Mouse (Mus musculus) liver, embryonic 12.5 days (tissue): ENCODE data around the gene Zmat5. TPM values are rescaled to one million over a fixed set of nuclear protein-coding genes. Genes with fewer than 3 reads are reported as not detected.

Source experiments
- ATAC-seq: fragments of 200-750 bp; cut with Nextera tagmentation; 2 replicates; pipeline ENCODE4 v1.8.0; 2017; ENCODE audit warnings: moderate number of reproducible peaks, mild to moderate bottlenecking, moderate library complexity
- H3K27ac ChIP-seq: fragments of 300-500 bp; sonication (generic); 2 replicates; pipeline ENCODE4 v1.5.1; 2016; ENCODE audit warnings: mild to moderate bottlenecking
- H3K27me3 ChIP-seq: fragments of 300-500 bp; sonication (generic); replicated peaks from 2 replicates; pipeline ENCODE4 v1.6.1; 2016; ENCODE audit warnings: mild to moderate bottlenecking, moderate library complexity
- H3K36me3 ChIP-seq: fragments of 300-500 bp; sonication (generic); 2 replicates; pipeline ENCODE4 v1.6.1; 2016; ENCODE audit warnings: mild to moderate bottlenecking, moderate library complexity
- H3K4me1 ChIP-seq: fragments of 300-500 bp; sonication (generic); 2 replicates; pipeline ENCODE4 v1.6.1; 2016
- H3K4me2 ChIP-seq: fragments of 300-500 bp; sonication (generic); 2 replicates; pipeline ENCODE4 v1.6.1; 2016; ENCODE audit warnings: mild to moderate bottlenecking, moderate library complexity
- H3K4me3 ChIP-seq: fragments of 300-500 bp; sonication (generic); 2 replicates; pipeline ENCODE4 v1.5.1; 2016; ENCODE audit warnings: mild to moderate bottlenecking, moderate library complexity
- H3K9ac ChIP-seq: fragments of 300-500 bp; sonication (generic); 2 replicates; pipeline ENCODE4 v1.6.1; 2016; ENCODE audit warnings: mild to moderate bottlenecking, moderate library complexity
- H3K9me3 ChIP-seq: fragments of 300-500 bp; sonication (generic); replicated peaks from 2 replicates; pipeline ENCODE4 v1.6.1; 2016; ENCODE audit warnings: mild to moderate bottlenecking, moderate library complexity
- WGBS: fragments of 180-500 bp; shearing (Covaris S2); methylation state at CpG from one replicate; pipeline ENCODE4 v1.1.7; 2016; ENCODE audit not compliant: insufficient replicate concordance; 5-methylcytosine and 5-hydroxymethylcytosine counted together
- polyA plus RNA-seq: library from polyadenylated mRNA; unstranded; fragments of >200 nt; fragmentation: Nextera tagmentation; extraction: Ambion mirVana; gene quantifications from 2 replicates; pipeline ENCODE4 v1.2.1, GENCODE M21; 2016

The Zmat5 gene
- polyA plus RNA-seq, 1 experiment from 2014 or later: 33.8 TPM

DNA sequence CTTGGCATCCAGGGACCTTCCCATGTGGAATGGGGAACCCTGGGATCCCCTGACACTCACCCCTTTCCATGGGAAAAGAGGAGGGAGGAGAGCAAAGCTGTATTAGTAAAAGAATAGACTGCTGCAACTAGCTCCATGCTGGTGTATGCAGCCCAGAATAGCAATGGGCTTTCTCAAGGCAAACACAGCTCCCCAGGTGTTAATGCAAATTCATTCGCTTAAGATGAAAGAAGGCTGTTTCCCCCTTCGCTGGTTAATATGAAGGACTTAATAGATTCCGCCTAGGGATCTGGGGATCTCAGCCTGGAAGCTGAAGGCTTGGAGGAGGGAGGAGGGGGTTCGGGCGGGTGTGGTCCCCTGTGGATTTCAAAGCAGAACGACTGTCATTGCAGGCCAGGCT, 57.5 kb downstream of the Zmat5 start:
- no peaks in the 10 kb centered on the region for H3K9me3 ChIP-seq
- ATAC-seq: no peak
- H3K4me3 ChIP-seq: no peak overlapping the region
- H3K4me1 ChIP-seq: no peaks in the 10 kb centered on the region
- 17% methylated on average over 6 of the region's 6 CpGs for WGBS
- H3K36me3 ChIP-seq: no peaks in the 10 kb centered on the region
- peaks cover 40% of the 10 kb centered on the region for H3K27me3 ChIP-seq
- H3K4me2 ChIP-seq: no peak overlapping the region
- H3K27ac ChIP-seq: no peak overlapping the region
- H3K9ac ChIP-seq: no peak overlapping the region

GRCm38 (mm10) chr11:4762511-4762910, 58.0 kb downstream of the Zmat5 start:
- no peak for ATAC-seq
- Histone ChIP-seq H3K27ac (no peak overlapping the region), H3K4me2 (no peak overlapping the region), H3K4me1 (no peaks in the 10 kb centered on the region), H3K27me3 (peaks cover 40% of the 10 kb centered on the region), H3K9me3 (no peaks in the 10 kb centered on the region), H3K4me3 (no peak overlapping the region), H3K36me3 (no peaks in the 10 kb centered on the region), H3K9ac (no peak overlapping the region)
- 15% methylated on average over 2 of the region's 2 CpGs for WGBS

DNA sequence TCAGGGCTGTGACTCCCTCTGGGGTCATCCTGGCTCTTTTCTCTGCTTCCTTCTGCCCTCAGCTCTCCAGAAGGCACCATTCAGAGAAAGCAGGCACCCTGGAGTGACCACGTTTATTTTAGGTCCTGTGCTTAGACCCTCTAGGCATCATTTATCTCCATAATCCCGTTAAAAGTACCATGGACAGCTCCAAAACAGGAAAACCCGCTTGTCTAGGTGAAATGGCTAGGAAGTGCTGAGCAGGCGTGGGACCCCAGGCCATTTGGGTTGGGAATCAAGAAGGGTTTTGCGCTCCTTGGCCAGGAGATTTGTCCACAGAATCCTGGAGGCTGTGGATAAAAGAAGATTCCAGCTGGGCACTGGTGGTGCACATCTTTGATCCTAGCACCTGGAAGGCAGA, 59.2 kb downstream of the Zmat5 start:
- Histone ChIP-seq H3K9me3 (no peaks in the 10 kb centered on the region), H3K9ac (no peak overlapping the region), H3K4me1 (no peaks in the 10 kb centered on the region), H3K36me3 (peaks cover 2% of the 10 kb centered on the region), H3K27me3 (peaks cover 37% of the 10 kb centered on the region), H3K4me3 (no peak overlapping the region), H3K27ac (no peak overlapping the region), H3K4me2 (no peak overlapping the region)
- WGBS: 18% methylated on average over 5 of the region's 5 CpGs
- no peak for ATAC-seq

DNA sequence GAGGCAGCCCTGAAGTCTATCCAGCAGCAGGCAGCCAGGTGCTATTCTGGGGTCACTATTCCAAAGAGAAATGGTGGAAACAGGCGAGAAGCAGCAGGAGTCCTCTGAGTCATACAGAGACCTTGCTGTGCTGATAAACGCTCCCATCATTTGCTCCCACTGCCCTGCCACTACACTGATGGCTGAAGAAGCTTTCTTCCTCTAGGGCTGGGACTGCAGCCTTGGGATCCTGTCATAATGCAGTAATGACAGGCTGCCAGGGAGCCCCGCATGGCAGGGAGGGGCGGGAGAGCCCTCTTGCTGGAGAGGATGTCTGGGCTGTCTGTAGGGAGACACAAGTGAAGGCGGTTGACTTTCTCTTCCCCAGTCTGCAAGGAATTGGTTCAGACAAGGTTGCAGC, 60.0 kb downstream of the Zmat5 start:
- WGBS: 54% methylated on average over 5 of the region's 5 CpGs
- no peak for ATAC-seq
- Histone ChIP-seq H3K9me3 (no peaks in the 10 kb centered on the region), H3K4me3 (no peak overlapping the region), H3K36me3 (peaks cover 10% of the 10 kb centered on the region), H3K9ac (no peak overlapping the region), H3K4me1 (no peaks in the 10 kb centered on the region), H3K27me3 (peaks cover 33% of the 10 kb centered on the region), H3K27ac (no peak overlapping the region), H3K4me2 (no peak overlapping the region)

GRCm38 (mm10) chr11:4768399-4768798, 63.9 kb downstream of the Zmat5 start:
- Histone ChIP-seq H3K4me2 (no peak overlapping the region), H3K4me3 (no peak overlapping the region), H3K4me1 (no peaks in the 10 kb centered on the region), H3K27me3 (peaks cover 1% of the 10 kb centered on the region; the same call in 1 of the 2 replicates), H3K27ac (no peak overlapping the region), H3K36me3 (peaks cover 38% of the 10 kb centered on the region), H3K9ac (no peak overlapping the region), H3K9me3 (no peaks in the 10 kb centered on the region)
- no peak for ATAC-seq
- 77% methylated on average over 4 of the region's 4 CpGs for WGBS

DNA sequence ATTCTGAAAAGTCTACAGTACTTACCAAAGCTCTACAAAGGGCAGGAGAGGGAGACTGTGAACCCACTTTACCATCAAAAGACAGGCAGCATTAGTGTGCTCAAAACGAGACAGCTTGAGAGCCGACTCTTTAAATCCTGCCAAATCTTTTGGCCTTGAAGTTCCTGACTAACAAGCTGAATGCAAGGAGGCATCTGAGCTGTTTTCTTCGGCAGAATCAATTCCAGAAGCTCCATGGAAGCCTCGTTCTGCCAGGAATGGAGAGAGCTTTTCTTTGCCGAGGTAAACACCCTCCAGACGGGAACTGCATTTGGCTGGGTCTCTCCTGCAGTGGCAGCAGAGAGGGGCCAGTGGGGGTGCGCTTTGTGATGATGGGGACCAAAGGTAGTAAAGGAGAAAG, 64.8 kb downstream of the Zmat5 start:
- H3K36me3 ChIP-seq: peaks cover 38% of the 10 kb centered on the region
- H3K4me2 ChIP-seq: no peak overlapping the region
- H3K27me3 ChIP-seq: no peaks in the 10 kb centered on the region
- no peak for ATAC-seq
- H3K4me1 ChIP-seq: no peaks in the 10 kb centered on the region
- WGBS: 65% methylated on average over 7 of the region's 7 CpGs
- no peak overlapping the region for H3K27ac ChIP-seq
- no peak overlapping the region for H3K9ac ChIP-seq
- no peaks in the 10 kb centered on the region for H3K9me3 ChIP-seq
- H3K4me3 ChIP-seq: no peak overlapping the region

DNA sequence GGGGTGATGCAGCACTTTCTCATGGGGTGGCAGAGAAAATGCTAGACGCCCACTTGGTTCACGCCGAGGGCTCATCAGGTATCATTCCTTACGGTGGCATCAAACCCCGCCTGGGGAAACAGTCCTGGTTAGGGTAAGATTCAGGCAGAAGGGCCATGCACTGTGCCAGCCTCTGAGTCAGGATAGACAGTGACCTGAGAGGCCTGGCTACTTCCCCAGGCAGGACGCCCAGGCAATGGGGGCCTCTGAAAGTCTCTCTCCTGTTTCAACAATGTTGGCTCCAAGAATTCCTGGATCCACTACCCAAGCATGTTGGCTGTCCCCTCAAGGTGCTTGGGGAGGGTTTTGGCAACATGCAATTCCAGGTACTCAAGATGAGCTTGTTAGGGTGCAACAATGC, 65.4 kb downstream of the Zmat5 start:
- H3K4me3 ChIP-seq: no peak overlapping the region
- H3K9ac ChIP-seq: no peak overlapping the region
- H3K4me2 ChIP-seq: no peak overlapping the region
- peaks cover 39% of the 10 kb centered on the region for H3K36me3 ChIP-seq
- ATAC-seq: no peak
- 86% methylated on average over 6 of the region's 6 CpGs for WGBS
- no peaks in the 10 kb centered on the region for H3K9me3 ChIP-seq
- H3K27me3 ChIP-seq: no peaks in the 10 kb centered on the region
- no peak overlapping the region for H3K27ac ChIP-seq
- H3K4me1 ChIP-seq: no peaks in the 10 kb centered on the region

- Histone ChIP-seq H3K4me2 (no peak overlapping the region), H3K36me3 (peaks cover 49% of the 10 kb centered on the region), H3K4me3 (no peak overlapping the region), H3K27ac (no peak overlapping the region), H3K4me1 (no peaks in the 10 kb centered on the region), H3K9ac (no peak overlapping the region), H3K27me3 (no peaks in the 10 kb centered on the region), H3K9me3 (no peaks in the 10 kb centered on the region)
- WGBS: 74% methylated on average over 7 of the region's 7 CpGs
- no peak for ATAC-seq
Observed at GRCm38 (mm10) chr11:4771756-4772155, 67.3 kb downstream of the Zmat5 start.

DNA sequence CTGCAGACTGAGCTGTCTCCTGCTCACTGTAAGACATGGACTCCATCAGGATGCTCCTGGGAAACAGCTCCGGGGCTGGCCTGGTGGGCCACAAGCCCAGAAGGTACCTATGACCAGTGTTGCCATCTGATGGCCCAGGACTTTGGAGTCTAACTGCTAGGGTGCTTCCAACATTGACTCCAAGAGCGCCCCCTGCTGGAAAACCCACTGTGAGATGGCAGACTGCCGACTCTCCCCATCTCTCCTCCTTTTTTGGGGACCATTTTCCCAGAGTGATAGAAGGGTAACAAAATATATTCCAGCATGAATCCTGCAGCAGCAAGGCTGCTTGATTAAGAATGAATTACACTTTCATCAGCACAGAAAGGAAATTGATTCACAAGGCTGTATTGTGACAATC, 68.4 kb downstream of the Zmat5 start:
- Histone ChIP-seq H3K4me2 (no peak overlapping the region), H3K4me1 (no peaks in the 10 kb centered on the region), H3K9ac (no peak overlapping the region), H3K9me3 (no peaks in the 10 kb centered on the region), H3K27me3 (no peaks in the 10 kb centered on the region), H3K27ac (no peak overlapping the region), H3K36me3 (peaks cover 60% of the 10 kb centered on the region), H3K4me3 (no peak overlapping the region)
- ATAC-seq: no peak
- 22% methylated on average over 3 of the region's 3 CpGs for WGBS

DNA sequence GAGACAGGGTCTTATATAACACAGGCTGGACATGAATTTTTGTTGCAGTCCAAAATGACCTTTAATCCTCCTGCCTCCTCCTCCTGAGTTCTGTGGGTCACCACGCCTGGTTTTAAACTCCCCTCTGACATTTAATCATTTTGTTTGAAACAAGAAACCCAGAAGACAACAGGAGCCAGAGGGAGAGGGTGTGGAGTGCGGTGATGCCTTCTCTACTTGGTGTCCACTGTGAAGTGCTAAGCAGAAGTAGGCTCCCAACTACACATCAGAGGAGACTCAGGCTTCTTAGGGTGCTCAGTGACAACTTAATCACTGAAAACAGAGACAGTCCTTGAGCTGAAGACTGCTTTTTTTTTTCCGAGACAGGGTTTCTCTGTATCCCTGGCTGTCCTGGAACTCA, 76.4 kb downstream of the Zmat5 start:
- 75% methylated on average over 3 of the region's 3 CpGs for WGBS
- no peak for ATAC-seq
- no peaks in the 10 kb centered on the region for H3K9me3 ChIP-seq
- no peaks in the 10 kb centered on the region for H3K27me3 ChIP-seq
- H3K27ac ChIP-seq: no peak overlapping the region
- peaks cover 82% of the 10 kb centered on the region for H3K36me3 ChIP-seq
- no peaks in the 10 kb centered on the region; the same call in 1 of the 2 replicates for H3K4me1 ChIP-seq
- no peak overlapping the region for H3K4me2 ChIP-seq
- H3K9ac ChIP-seq: no peak overlapping the region
- H3K4me3 ChIP-seq: no peak overlapping the region

GRCm38 (mm10) chr11:4783116-4783515, 78.6 kb downstream of the Zmat5 start:
- Histone ChIP-seq H3K27ac (no peak overlapping the region), H3K4me1 (no peaks in the 10 kb centered on the region; the same call in 1 of the 2 replicates), H3K9me3 (no peaks in the 10 kb centered on the region), H3K36me3 (peaks cover 83% of the 10 kb centered on the region), H3K4me2 (no peak overlapping the region), H3K9ac (no peak overlapping the region), H3K27me3 (no peaks in the 10 kb centered on the region), H3K4me3 (no peak overlapping the region)
- 79% methylated on average over 3 of the region's 3 CpGs for WGBS
- no peak for ATAC-seq

- 58% methylated on average over 5 of the region's 5 CpGs for WGBS
Observed at GRCm38 (mm10) chr11:4784629-4785142, 80.2 kb downstream of the Zmat5 start.

More at GRCm38 (mm10) chr11:4784629-4785142, 80.2 kb downstream of the Zmat5 start:
- H3K36me3 ChIP-seq: peaks cover 83% of the 10 kb centered on the region
- H3K4me3 ChIP-seq: no peak overlapping the region
- H3K27ac ChIP-seq: no peak overlapping the region
- H3K4me1 ChIP-seq: no peaks in the 10 kb centered on the region; the same call in 1 of the 2 replicates
- H3K4me2 ChIP-seq: no peak overlapping the region
- ATAC-seq: no peak
- H3K27me3 ChIP-seq: no peaks in the 10 kb centered on the region
- H3K9ac ChIP-seq: no peak overlapping the region
- no peaks in the 10 kb centered on the region for H3K9me3 ChIP-seq
